Mouse (Mus musculus) embryo, embryonic 10 days (tissue): ENCODE data around the gene Pecr.
"Not testable (repeated sequence)": the region's sequence is repeated elsewhere in the genome, so short reads cannot be mapped to it uniquely, and the experiment has no call there.

Experiments used
- DNase-seq: peaks from one replicate; pipeline ENCODE4 v3.0.0-alpha.2; 2015; ENCODE audit warnings: low spot score

Gene Pecr

GRCm38 (mm10) chr1:72287893-72288292, 3.8 kb upstream of the Pecr start:
- no peak for DNase-seq

- peak; percentile 20 for DNase-seq
These were observed 2.8 kb upstream of the Pecr start for GRCm38 (mm10) chr1:72286904-72287303.

- no peak for DNase-seq
These were observed 425 bp upstream of the Pecr start for GRCm38 (mm10) chr1:72284539-72284938.

GRCm38 (mm10) chr1:72282604-72283003, 1.5 kb downstream of the Pecr start:
- no peak for DNase-seq

- DNase-seq: no peak
These were observed 6.0 kb downstream of the Pecr start for GRCm38 (mm10) chr1:72278085-72278484.

- no peak for DNase-seq
These were observed 21.0 kb downstream of the Pecr start for GRCm38 (mm10) chr1:72263099-72263498.

- DNase-seq: no peak
These were observed 27.5 kb downstream of the Pecr start for GRCm38 (mm10) chr1:72256381-72257256.

GRCm38 (mm10) chr1:72255854-72256175, 28.3 kb downstream of the Pecr start:
- DNase-seq: no peak

- DNase-seq: peak; percentile 95
These were observed 28.9 kb downstream of the Pecr start for GRCm38 (mm10) chr1:72255062-72255853.

- DNase-seq: peak; percentile 96
These were observed 29.5 kb downstream of the Pecr start for GRCm38 (mm10) chr1:72254545-72255061.

- peak; percentile 29 for DNase-seq
These were observed 30.1 kb downstream of the Pecr start for GRCm38 (mm10) chr1:72253881-72254491.

- no peak for DNase-seq
These were observed 32.3 kb downstream of the Pecr start for GRCm38 (mm10) chr1:72251806-72252205.

- not testable (repeated sequence) for DNase-seq
These were observed 35.8 kb downstream of the Pecr start for GRCm38 (mm10) chr1:72248226-72248737.

- peak; percentile 89 for DNase-seq
These were observed 39.6 kb downstream of the Pecr start for GRCm38 (mm10) chr1:72244317-72245036.

GRCm38 (mm10) chr1:72243656-72244316, 40.3 kb downstream of the Pecr start:
- peak; percentile 99 for DNase-seq

- DNase-seq: no peak
These were observed 41.5 kb downstream of the Pecr start for GRCm38 (mm10) chr1:72242581-72243143.

GRCm38 (mm10) chr1:72239113-72239512, 45.0 kb downstream of the Pecr start:
- not testable (repeated sequence) for DNase-seq

- no peak for DNase-seq
These were observed 46.0 kb downstream of the Pecr start for GRCm38 (mm10) chr1:72238016-72238580.

GRCm38 (mm10) chr1:72237007-72237775, 46.9 kb downstream of the Pecr start:
- DNase-seq: peak; percentile 44
